Mouse (Mus musculus) limb, embryonic 14.5 days (tissue): Measurements from ENCODE around the gene Gm45808. TPM values are rescaled to one million over a fixed set of nuclear protein-coding genes. Genes with fewer than 3 reads are reported as not detected.

Experiments used
- ATAC-seq: fragments of 200-750 bp; cut with Nextera tagmentation; 2 replicates; pipeline ENCODE4 v1.8.0; 2017; ENCODE audit warnings: low read depth, moderate number of reproducible peaks, moderate TSS enrichment; ENCODE audit not compliant: low FRiP score
- DNase-seq: peaks from one replicate; pipeline ENCODE4 v3.0.0-alpha.2; 2015; ENCODE audit warnings: low spot score
- H3K27ac ChIP-seq: fragments of 300-500 bp; sonication (generic); replicated peaks from 2 replicates; pipeline ENCODE4 v1.5.1; 2014; ENCODE audit warnings: low read depth, mild to moderate bottlenecking, low read length, moderate library complexity, mixed read lengths
- H3K27me3 ChIP-seq: fragments of 300-500 bp; sonication (generic); 2 replicates; pipeline ENCODE4 v1.6.1; 2014; ENCODE audit warnings: low read length, mixed read lengths; ENCODE audit not compliant: control insufficient read depth, insufficient read depth
- H3K36me3 ChIP-seq: fragments of 300-500 bp; sonication (generic); 2 replicates; pipeline ENCODE4 v1.6.1; 2014; ENCODE audit warnings: mild to moderate bottlenecking, low read length, moderate library complexity, mixed read lengths; ENCODE audit not compliant: control insufficient read depth, insufficient read depth
- H3K4me1 ChIP-seq: fragments of 300-500 bp; sonication (generic); 2 replicates; pipeline ENCODE4 v1.6.1; 2014; ENCODE audit warnings: antibody characterized with exemption, low read length, mixed read lengths; ENCODE audit not compliant: control insufficient read depth, insufficient read depth
- H3K4me2 ChIP-seq: fragments of 300-500 bp; sonication (generic); replicated peaks from 2 replicates; pipeline ENCODE4 v1.6.1; 2014; ENCODE audit warnings: low read depth, mild to moderate bottlenecking, low read length, moderate library complexity; ENCODE audit not compliant: severe bottlenecking
- H3K4me3 ChIP-seq: fragments of 300-500 bp; sonication (generic); replicated peaks from 2 replicates; pipeline ENCODE4 v1.5.1; 2014; ENCODE audit warnings: low read length
- H3K9ac ChIP-seq: fragments of 300-500 bp; sonication (generic); 2 replicates; pipeline ENCODE4 v1.6.1; 2014; ENCODE audit warnings: mild to moderate bottlenecking, low read depth, low read length, moderate library complexity; ENCODE audit not compliant: severe bottlenecking
- H3K9me3 ChIP-seq: fragments of 300-500 bp; sonication (generic); 2 replicates; pipeline ENCODE4 v1.6.1; 2016; ENCODE audit warnings: low read length; ENCODE audit not compliant: control insufficient read depth
- POLR2A ChIP-seq: fragments of 200-500 bp; IDR thresholded peaks from 2 replicates; pipeline ENCODE4 v1.8.0; 2012; ENCODE audit warnings: inconsistent platforms, mild to moderate bottlenecking, moderate library complexity, borderline replicate concordance; ENCODE audit not compliant: insufficient read depth, insufficient read length; ENCODE audit errors: extremely low read depth
- WGBS: fragments of 180-500 bp; shearing (Covaris S2); extraction: QIAGEN DNeasy Blood & Tissue Kit; methylation state at CpG from one replicate; pipeline ENCODE4 v1.1.7; 2014; 5-methylcytosine and 5-hydroxymethylcytosine counted together
- polyA plus RNA-seq, 2 experiments: library from polyadenylated mRNA; depleted of rRNA in 1 of 2; stranded (reverse) in 1 of 2; unstranded in 1 of 2; fragments of >200 nt; fragmentation: Nextera tagmentation in 1 of 2; extraction: Ambion mirVana in 1 of 2; gene quantifications; 2 replicates each; pipeline versions ENCODE4 v1.2.1 to v1.2.3; 2012 to 2014

The Gm45808 gene
- polyA plus RNA-seq, 2 experiments = not detected

GRCm38 (mm10) chr7:45491264-45491663, 4.7 kb upstream of the Gm45808 start:
- Histone ChIP-seq H3K9me3 (no peaks in the 10 kb centered on the region), H3K9ac (no peak overlapping the region), H3K36me3 (peaks cover 46% of the 10 kb centered on the region), H3K4me1 (peaks cover 14% of the 10 kb centered on the region), H3K4me3 (no peak overlapping the region), H3K27ac (no peak overlapping the region), H3K4me2 (no peak overlapping the region), H3K27me3 (no peaks in the 10 kb centered on the region)
- ATAC-seq (no peak), DNase-seq (no peak)
- TF ChIP-seq POLR2A = no peak
- WGBS = 19% methylated on average over 3 of the region's 3 CpGs

GRCm38 (mm10) chr7:45490822-45491221, 4.2 kb upstream of the Gm45808 start:
- ATAC-seq (0 out of 2 replicates have a peak, but pooled peaks have one; percentile 10), DNase-seq (peak; percentile 9)
- 21% methylated on average over 9 of the region's 9 CpGs for WGBS
- Histone ChIP-seq H3K9ac (no peak overlapping the region), H3K4me1 (peaks cover 14% of the 10 kb centered on the region), H3K27me3 (no peaks in the 10 kb centered on the region), H3K9me3 (no peaks in the 10 kb centered on the region), H3K4me2 (no peak overlapping the region), H3K36me3 (peaks cover 41% of the 10 kb centered on the region), H3K4me3 (no peak overlapping the region), H3K27ac (no peak overlapping the region)
- no peak for TF ChIP-seq POLR2A

- Histone ChIP-seq H3K4me3 (no peak overlapping the region), H3K4me1 (peaks cover 14% of the 10 kb centered on the region), H3K36me3 (peaks cover 29% of the 10 kb centered on the region), H3K27me3 (no peaks in the 10 kb centered on the region), H3K9ac (no peak overlapping the region), H3K9me3 (no peaks in the 10 kb centered on the region), H3K4me2 (no peak overlapping the region), H3K27ac (no peak overlapping the region)
- no peak for TF ChIP-seq POLR2A
- no peak for DNase-seq
- ATAC-seq = no peak
- WGBS = 77% methylated on average over 7 of the region's 7 CpGs
These were observed 3.0 kb upstream of the Gm45808 start for GRCm38 (mm10) chr7:45489578-45489977.

GRCm38 (mm10) chr7:45488293-45489204, 1.9 kb upstream of the Gm45808 start, which contains the start of gene Dhdh:
Dhdh (minus strand) TSS chr7:45488805.
- Histone ChIP-seq H3K36me3 (peaks cover 19% of the 10 kb centered on the region), H3K27me3 (no peaks in the 10 kb centered on the region), H3K4me1 (peaks cover 14% of the 10 kb centered on the region), H3K4me3 (peak within 1 kb of the TSS; percentile 37), H3K4me2 (peak within 1 kb of the TSS; percentile 64), H3K27ac (peak within 1 kb of the TSS; percentile 61), H3K9ac (peak within 1 kb of the TSS; percentile 54), H3K9me3 (no peaks in the 10 kb centered on the region)
- ATAC-seq (peak; percentile 24), DNase-seq (peak; percentile 8)
- no peak for TF ChIP-seq POLR2A
- WGBS = 11% methylated on average over 35 of the region's 38 CpGs

- H3K27ac ChIP-seq = peak overlapping the region; percentile 61
- no peak for DNase-seq
- no peak for TF ChIP-seq POLR2A
- H3K4me1 ChIP-seq = peaks cover 14% of the 10 kb centered on the region
- peak overlapping the region; percentile 54 for H3K9ac ChIP-seq
- 33% methylated on average over 11 of the region's 11 CpGs for WGBS
- peak; percentile 49 for ATAC-seq
- no peaks in the 10 kb centered on the region for H3K27me3 ChIP-seq
- H3K36me3 ChIP-seq = peaks cover 12% of the 10 kb centered on the region
- peak overlapping the region; percentile 64 for H3K4me2 ChIP-seq
- peak overlapping the region; percentile 37 for H3K4me3 ChIP-seq
- H3K9me3 ChIP-seq = no peaks in the 10 kb centered on the region
These were observed 1.3 kb upstream of the Gm45808 start for GRCm38 (mm10) chr7:45487861-45488292.
